Mouse (Mus musculus) myocyte (in vitro differentiated cells): ENCODE measurements around the gene Atp11c.

Source experiments
- MYOD1 ChIP-seq, 3 experiments: IDR thresholded peaks; one replicate each; pipeline ENCODE4 v1.6.1; 2011; ENCODE audit warnings: control low read depth in 2 of 3, low read depth in 2 of 3, mild to moderate bottlenecking in 2 of 3, moderate library complexity in 1 of 3; ENCODE audit not compliant: insufficient read length in 2 of 3, control insufficient read depth in 1 of 3
- MYOG ChIP-seq, 3 experiments: IDR thresholded peaks; one replicate each; pipeline ENCODE4 v1.6.1; 2011; ENCODE audit warnings: control low read depth in 2 of 3, low read depth in 2 of 3, mild to moderate bottlenecking in 2 of 3; ENCODE audit not compliant: insufficient read length in 2 of 3, control insufficient read depth in 1 of 3, insufficient read depth in 1 of 3
- POLR2A ChIP-seq: IDR thresholded peaks from one replicate; pipeline ENCODE4 v1.6.1; 2011; ENCODE audit warnings: low read depth, mild to moderate bottlenecking, control low read depth, moderate library complexity; ENCODE audit not compliant: insufficient read length
- USF1 ChIP-seq: IDR thresholded peaks from one replicate; pipeline ENCODE4 v1.6.1; 2011; ENCODE audit warnings: low read depth, mild to moderate bottlenecking, control low read depth, moderate library complexity

- TF ChIP-seq USF1, result no peak
- no peak for TF ChIP-seq MYOD1 (IDR thresholded peaks at IDR 0.05; ENCODE audit: control insufficient read depth in 1 of 3, insufficient read length in 2 of 3, low read depth in 2 of 3)
- TF ChIP-seq POLR2A, result no peak
- TF ChIP-seq MYOG (IDR thresholded peaks at IDR 0.05; ENCODE audit: control insufficient read depth in 1 of 3, insufficient read depth in 1 of 3, insufficient read length in 2 of 3, low read depth in 2 of 3), result no peak
Measured at GRCm38 (mm10) chrX:60405681-60406080, 186.8 kb downstream of the Atp11c start.
